Mouse (Mus musculus) E14TG2a.4 (cell line): ENCODE data around the gene Fbf1.

Source experiments
- CTCF ChIP-seq: conservative IDR thresholded peaks from 2 replicates; pipeline ENCODE4 v1.5.1; 2014; ENCODE audit warnings: low read length
- NANOG ChIP-seq: IDR thresholded peaks from 2 replicates; pipeline ENCODE4 v1.6.1; 2014; ENCODE audit warnings: borderline replicate concordance, low read length, mixed read lengths
- POU5F1 ChIP-seq: IDR thresholded peaks from 2 replicates; pipeline ENCODE4 v1.6.1; 2014; ENCODE audit warnings: low read length, borderline replicate concordance

DNA sequence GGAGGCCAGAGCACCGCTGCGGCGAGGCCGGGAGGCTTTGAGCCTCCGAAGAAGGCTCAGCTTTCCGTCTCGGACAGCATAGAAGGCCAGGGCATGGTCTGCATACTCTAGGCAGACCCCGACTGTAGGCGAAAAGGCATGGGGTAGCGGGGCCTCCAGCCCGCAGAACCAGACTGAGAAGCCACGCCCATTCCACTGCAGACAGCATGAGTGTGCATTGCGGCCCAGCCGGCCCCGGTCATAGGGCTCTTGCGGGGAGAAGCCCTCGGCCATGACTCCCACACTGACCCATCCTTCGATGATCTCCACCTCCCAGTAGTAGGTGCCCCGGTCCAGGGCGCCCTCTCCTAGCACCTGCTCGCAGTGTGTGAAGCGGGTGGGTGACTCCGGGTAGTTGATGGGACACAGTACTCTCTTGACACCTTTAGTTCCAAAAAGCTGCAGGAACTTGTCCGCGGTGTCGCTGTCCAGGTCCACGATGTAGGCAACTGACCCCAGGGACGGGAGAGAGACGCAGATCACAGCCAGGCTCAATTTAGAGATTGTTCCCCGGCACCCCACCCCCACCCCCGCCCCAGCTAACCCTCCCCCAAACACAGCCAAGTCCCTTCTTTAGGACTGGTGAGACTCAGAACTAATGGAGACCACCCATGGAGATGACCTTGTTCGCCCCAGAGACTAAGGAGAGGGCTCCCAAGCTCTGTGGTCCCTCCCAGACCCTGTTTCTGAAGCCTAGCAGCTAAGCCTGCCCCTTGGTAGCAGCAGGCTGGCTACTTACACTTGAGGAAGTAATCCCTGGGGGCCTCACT lies 61.6 kb downstream of the Fbf1 start:
- TF ChIP-seq CTCF = no peak
- TF ChIP-seq POU5F1 = no peak
- no peak for TF ChIP-seq NANOG
